Mouse (Mus musculus): ENCODE results near the gene Erbin. TPM values are rescaled to one million over a fixed set of nuclear protein-coding genes. Genes with fewer than 3 reads are reported as not detected.
A peak's percentile ranks its signal among the peaks of the same experiment; 100 is the strongest.

The Erbin gene
- polyA plus RNA-seq, 1 experiment = 0.13 TPM

DNA sequence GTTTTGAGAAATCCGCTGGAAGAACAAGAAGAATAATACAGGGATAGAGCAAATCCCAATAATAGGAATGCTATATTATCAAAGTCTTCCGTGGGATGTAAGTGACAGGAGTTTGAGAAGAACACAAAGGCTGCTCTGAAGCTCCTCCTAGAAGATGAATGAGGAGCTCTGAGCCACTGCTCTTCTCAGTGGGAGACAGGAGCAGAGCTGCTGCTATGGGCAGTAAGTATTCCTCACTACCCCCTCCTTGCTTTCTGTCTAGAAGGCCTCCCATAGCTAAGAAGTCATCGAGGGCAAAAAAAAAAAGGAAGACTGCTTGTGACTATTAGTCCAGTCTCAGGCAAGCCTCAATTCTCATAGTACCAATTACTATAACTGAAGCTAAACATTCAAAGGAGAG is 30.3 kb downstream of the Erbin start:
- TF ChIP-seq GATA1 (IDR thresholded peaks at IDR 0.05; ENCODE audit: low read length) (no peak), TAL1 (IDR thresholded peaks at IDR 0.05; ENCODE audit: low read length) (no peak)
- Histone ChIP-seq H3K4me3 (replicated peaks) (no peak overlapping the region), H3K36me3 (ENCODE audit: control insufficient read depth) (no peaks in the 10 kb centered on the region), H3K27me3 (ENCODE audit: control insufficient read depth) (no peaks in the 10 kb centered on the region), H3K9me3 (ENCODE audit: control insufficient read depth, low read length) (no peaks in the 10 kb centered on the region), H3K4me1 (ENCODE audit: control insufficient read depth) (no peaks in the 10 kb centered on the region)

DNA sequence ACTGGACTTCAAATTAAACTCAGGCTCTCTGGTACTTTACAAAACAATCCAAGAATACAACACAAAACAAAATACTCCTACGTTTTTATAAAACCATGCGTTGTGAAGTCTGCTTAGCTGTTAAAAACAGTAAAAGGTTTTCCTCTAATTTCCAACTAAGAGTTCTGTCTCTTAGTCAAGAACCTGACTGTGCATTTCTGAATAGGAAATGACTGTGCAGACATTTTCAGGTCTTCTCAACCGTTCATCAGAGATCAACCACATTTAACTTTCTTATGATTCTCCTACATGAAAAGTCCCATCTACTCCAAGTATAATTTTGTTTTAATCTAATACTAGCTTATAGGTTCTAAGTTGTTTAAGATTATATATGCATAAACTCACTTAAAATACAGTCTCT is 33.8 kb downstream of the Erbin start:
- Histone ChIP-seq H3K27me3 (ENCODE audit: control insufficient read depth) (no peaks in the 10 kb centered on the region), H3K9me3 (ENCODE audit: control insufficient read depth, low read length) (no peaks in the 10 kb centered on the region), H3K4me3 (replicated peaks) (no peak overlapping the region), H3K36me3 (ENCODE audit: control insufficient read depth) (no peaks in the 10 kb centered on the region; the same call in 1 of the 2 replicates), H3K4me1 (ENCODE audit: control insufficient read depth) (peaks cover 3% of the 10 kb centered on the region; the same call in 1 of the 2 replicates)
- TF ChIP-seq GATA1 (IDR thresholded peaks at IDR 0.05; ENCODE audit: low read length) (no peak), TAL1 (IDR thresholded peaks at IDR 0.05; ENCODE audit: low read length) (no peak)

- no peaks in the 10 kb centered on the region for H3K9me3 ChIP-seq (ENCODE audit: control insufficient read depth, low read length)
- no peaks in the 10 kb centered on the region for H3K27me3 ChIP-seq (ENCODE audit: control insufficient read depth)
- H3K4me1 ChIP-seq (ENCODE audit: control insufficient read depth) = peaks cover 8% of the 10 kb centered on the region
- peaks cover 2% of the 10 kb centered on the region; the same call in 1 of the 2 replicates for H3K36me3 ChIP-seq (ENCODE audit: control insufficient read depth)
- TF ChIP-seq TAL1 (IDR thresholded peaks at IDR 0.05; ENCODE audit: low read length) = no peak
- TF ChIP-seq GATA1 (IDR thresholded peaks at IDR 0.05; ENCODE audit: low read length) = no peak
- no peak overlapping the region for H3K4me3 ChIP-seq (replicated peaks)
Measured at GRCm38 (mm10) chr13:103881200-103881599, 39.1 kb downstream of the Erbin start.

- H3K36me3 ChIP-seq (ENCODE audit: control insufficient read depth) = peaks cover 2% of the 10 kb centered on the region; the same call in 1 of the 2 replicates
- TF ChIP-seq GATA1 (IDR thresholded peaks at IDR 0.05; ENCODE audit: low read length) (no peak), TAL1 (IDR thresholded peaks at IDR 0.05; ENCODE audit: low read length) (no peak)
Measured at GRCm38 (mm10) chr13:103876743-103877142, 43.6 kb downstream of the Erbin start.

DNA sequence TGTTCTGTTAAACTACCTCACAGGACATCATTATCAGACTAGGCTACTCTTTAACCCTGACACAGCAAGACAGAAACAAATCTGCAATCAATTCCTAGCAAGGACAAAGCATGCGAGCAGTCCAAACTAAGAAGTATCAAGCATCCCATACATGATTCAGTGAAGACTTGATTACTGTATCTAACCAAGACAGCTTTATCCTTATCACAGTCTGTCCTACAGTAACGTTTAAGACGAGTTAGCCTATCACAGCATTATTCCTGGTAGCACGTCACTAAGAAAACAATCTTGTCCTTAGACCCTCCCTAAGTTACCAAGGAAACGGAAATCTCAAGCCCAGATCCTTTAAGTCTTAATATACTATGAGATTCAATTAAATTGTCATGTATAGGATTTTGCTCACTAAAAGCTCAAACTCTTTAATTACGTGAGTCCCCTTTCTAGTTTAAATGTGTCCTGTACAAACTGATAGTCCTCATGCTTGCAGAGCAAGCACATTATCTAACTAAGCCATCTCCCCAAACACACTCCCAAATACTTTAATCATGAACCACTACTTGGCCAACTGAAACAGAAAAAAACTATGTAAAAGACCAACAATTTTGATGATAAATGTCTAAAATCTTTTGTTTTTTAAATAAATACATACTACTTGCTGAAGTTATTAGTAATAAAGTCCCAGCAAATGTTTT is 44.3 kb downstream of the Erbin start:
- Histone ChIP-seq H3K9me3 (ENCODE audit: control insufficient read depth, low read length) (no peaks in the 10 kb centered on the region), H3K4me3 (replicated peaks) (no peak overlapping the region), H3K27me3 (ENCODE audit: control insufficient read depth) (no peaks in the 10 kb centered on the region), H3K36me3 (ENCODE audit: control insufficient read depth) (peaks cover 2% of the 10 kb centered on the region; the same call in 1 of the 2 replicates), H3K4me1 (ENCODE audit: control insufficient read depth) (peaks cover 11% of the 10 kb centered on the region)
- TF ChIP-seq TAL1 (IDR thresholded peaks at IDR 0.05; ENCODE audit: low read length) = peak; percentile 34; the same call in 1 of the 3 replicates
- TF ChIP-seq GATA1 (IDR thresholded peaks at IDR 0.05; ENCODE audit: low read length) = no peak

More at GRCm38 (mm10) chr13:103876743-103877142, 43.6 kb downstream of the Erbin start:
- no peaks in the 10 kb centered on the region for H3K27me3 ChIP-seq (ENCODE audit: control insufficient read depth)
- peaks cover 17% of the 10 kb centered on the region for H3K4me1 ChIP-seq (ENCODE audit: control insufficient read depth)
- H3K9me3 ChIP-seq (ENCODE audit: control insufficient read depth, low read length) = no peaks in the 10 kb centered on the region
- H3K4me3 ChIP-seq (replicated peaks) = no peak overlapping the region

- Histone ChIP-seq H3K27me3 (ENCODE audit: control insufficient read depth) (no peaks in the 10 kb centered on the region), H3K4me1 (ENCODE audit: control insufficient read depth) (peaks cover 6% of the 10 kb centered on the region), H3K4me3 (replicated peaks) (no peak overlapping the region), H3K9me3 (ENCODE audit: control insufficient read depth, low read length) (no peaks in the 10 kb centered on the region), H3K36me3 (ENCODE audit: control insufficient read depth) (peaks cover 3% of the 10 kb centered on the region)
- no peak for TF ChIP-seq TAL1 (IDR thresholded peaks at IDR 0.05; ENCODE audit: low read length)
Measured at GRCm38 (mm10) chr13:103870786-103871185, 49.5 kb downstream of the Erbin start.

DNA sequence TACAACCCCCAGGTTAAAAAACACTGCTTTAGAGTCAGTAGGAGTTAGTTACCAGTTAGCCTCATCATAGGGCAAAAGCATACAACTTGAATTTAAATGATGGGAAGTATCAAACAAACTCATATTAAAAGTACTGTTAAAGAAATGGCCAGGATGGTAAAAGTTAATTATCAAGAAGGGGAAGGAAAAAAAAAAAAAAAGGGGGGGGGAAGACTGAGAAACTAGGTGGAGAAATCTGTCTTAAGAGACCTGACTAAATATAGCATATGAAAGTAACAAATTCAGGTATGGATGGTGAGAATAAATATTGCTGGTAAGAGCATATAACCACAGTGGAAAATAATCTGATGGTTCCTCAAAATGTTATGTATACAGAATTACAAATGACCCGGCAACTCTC is 50.2 kb downstream of the Erbin start:
- Histone ChIP-seq H3K27me3 (ENCODE audit: control insufficient read depth) (no peaks in the 10 kb centered on the region), H3K4me3 (replicated peaks) (no peak overlapping the region), H3K9me3 (ENCODE audit: control insufficient read depth, low read length) (no peaks in the 10 kb centered on the region), H3K4me1 (ENCODE audit: control insufficient read depth) (no peaks in the 10 kb centered on the region), H3K36me3 (ENCODE audit: control insufficient read depth) (peaks cover 4% of the 10 kb centered on the region)
- TF ChIP-seq TAL1 (IDR thresholded peaks at IDR 0.05; ENCODE audit: low read length) = no peak
- TF ChIP-seq GATA1 (IDR thresholded peaks at IDR 0.05; ENCODE audit: low read length) = no peak

DNA sequence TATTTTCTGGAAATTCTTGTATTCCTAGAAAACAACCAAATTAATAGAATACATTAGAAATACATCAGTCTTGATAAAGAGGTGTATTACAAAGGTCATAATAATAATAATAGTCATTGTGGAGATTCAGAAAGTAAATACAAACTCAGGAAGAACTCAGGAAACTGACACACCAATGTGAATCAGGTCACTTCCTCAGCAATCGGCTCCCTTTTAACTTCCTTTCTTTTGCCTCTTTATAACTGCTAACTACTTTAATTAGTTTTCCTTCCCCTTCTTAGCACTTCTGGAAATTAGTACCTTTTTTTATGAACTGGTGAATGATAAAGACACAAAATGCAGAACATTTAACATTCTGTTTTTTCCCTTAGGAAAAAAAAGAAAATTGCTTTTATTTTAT is 51.4 kb downstream of the Erbin start:
- Histone ChIP-seq H3K4me3 (replicated peaks) (no peak overlapping the region), H3K27me3 (ENCODE audit: control insufficient read depth) (no peaks in the 10 kb centered on the region), H3K9me3 (ENCODE audit: control insufficient read depth, low read length) (no peaks in the 10 kb centered on the region), H3K36me3 (ENCODE audit: control insufficient read depth) (peaks cover 6% of the 10 kb centered on the region), H3K4me1 (ENCODE audit: control insufficient read depth) (no peaks in the 10 kb centered on the region)
- TF ChIP-seq GATA1 (IDR thresholded peaks at IDR 0.05; ENCODE audit: low read length) (no peak), TAL1 (IDR thresholded peaks at IDR 0.05; ENCODE audit: low read length) (no peak)

DNA sequence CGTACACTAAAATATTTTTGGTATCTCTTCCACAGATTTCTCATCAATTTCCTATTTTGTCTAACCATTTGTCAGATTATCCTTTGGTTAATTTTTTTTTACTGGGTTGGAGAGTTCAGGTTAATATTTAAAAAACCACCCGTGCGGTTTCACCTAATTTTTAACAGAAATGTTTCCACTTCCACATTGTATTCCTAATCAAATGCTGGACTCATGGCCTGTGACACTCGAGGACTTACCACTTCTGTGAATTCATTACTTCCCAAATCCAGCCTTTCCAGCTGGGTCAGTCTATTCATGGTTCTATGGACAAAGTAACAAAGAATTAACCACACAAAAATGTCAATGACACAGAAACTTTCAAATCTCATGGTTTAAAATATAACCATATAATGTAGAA is 58.3 kb downstream of the Erbin start:
- Histone ChIP-seq H3K36me3 (ENCODE audit: control insufficient read depth) (peaks cover 13% of the 10 kb centered on the region), H3K9me3 (ENCODE audit: control insufficient read depth, low read length) (no peaks in the 10 kb centered on the region), H3K27me3 (ENCODE audit: control insufficient read depth) (no peaks in the 10 kb centered on the region), H3K4me1 (ENCODE audit: control insufficient read depth) (no peaks in the 10 kb centered on the region), H3K4me3 (replicated peaks) (no peak overlapping the region)
- TF ChIP-seq GATA1 (IDR thresholded peaks at IDR 0.05; ENCODE audit: low read length) (no peak), TAL1 (IDR thresholded peaks at IDR 0.05; ENCODE audit: low read length) (no peak)
